Comparison of ENCODE assay signal across 8 mouse cellular contexts in the genomic region with DNA sequence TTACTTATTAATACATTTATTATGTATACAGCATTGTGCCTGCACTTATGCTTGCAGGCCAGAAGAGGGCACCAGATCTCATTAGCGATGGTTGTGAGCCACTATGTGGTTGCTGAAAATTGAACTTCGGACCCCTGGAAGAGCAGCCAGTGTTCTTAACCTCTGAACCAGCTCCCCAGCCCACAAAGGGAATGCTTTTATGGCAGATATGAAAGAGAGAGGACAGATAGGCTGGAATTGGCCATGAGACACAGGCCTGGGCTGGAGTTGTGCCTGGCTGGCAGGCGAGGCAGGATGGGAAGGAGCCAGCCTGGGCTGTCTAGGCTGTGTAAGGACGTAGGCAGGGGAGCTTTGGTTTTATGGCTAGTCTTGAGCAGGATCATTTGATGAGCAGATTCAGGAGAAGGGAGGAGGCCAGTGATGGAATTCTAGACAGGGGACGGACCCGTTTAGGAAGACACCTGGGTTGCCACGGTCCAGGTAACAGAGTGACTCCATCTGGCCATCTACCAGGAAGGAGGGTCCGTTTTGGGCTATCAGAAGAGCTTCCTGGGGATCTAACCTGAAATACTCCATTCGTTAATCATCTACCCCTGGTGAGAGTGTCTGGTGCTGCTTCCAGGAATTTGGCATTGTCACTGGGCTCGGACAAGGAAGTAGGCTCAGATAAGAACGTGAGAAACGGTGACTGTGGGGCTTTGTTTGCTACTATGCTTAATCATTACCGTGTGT. TPM values are rescaled to one million over a fixed set of nuclear protein-coding genes. Genes with fewer than 3 reads are reported as not detected.
A peak's percentile ranks its signal among the peaks of the same experiment; 100 is the strongest.
DNase-seq lines count a peak whose midpoint lies in the region; ATAC-seq lines count a peak whose summit lies in the region.

No protein-coding gene starts in this region.

- peaks cover 18% of the 10 kb centered on the region for H3K36me3 ChIP-seq in heart, embryonic 16.5 days (ENCODE audit: control insufficient read depth, insufficient read depth)
- H3K36me3 ChIP-seq in midbrain, embryonic 15.5 days (replicated peaks) = peaks cover 16% of the 10 kb centered on the region

- peak; percentile 40 for DNase-seq in urinary bladder, postnatal 25 days (ENCODE audit: low spot score)
- DNase-seq in urinary bladder, postnatal 10 days (ENCODE audit: low spot score) = no peak
- peak; percentile 48 to 57 for DNase-seq in cerebellum, postnatal 14 days
- DNase-seq in kidney, postnatal 25 days = peak; percentile 40 to 63
- DNase-seq in frontal cortex, postnatal 14 days (ENCODE audit: low spot score in 2 of 2) = no peak
- DNase-seq in urinary bladder, adult 2 months (ENCODE audit: low spot score) = no peak

- peaks cover 7% of the 10 kb centered on the region for H3K4me1 ChIP-seq in heart, embryonic 16.5 days (ENCODE audit: control insufficient read depth, insufficient read depth, low read length)
- H3K4me1 ChIP-seq in midbrain, embryonic 15.5 days = peaks cover 15% of the 10 kb centered on the region

- H3K27ac ChIP-seq in heart, embryonic 16.5 days (ENCODE audit: low read length) = no peak overlapping the region
- H3K27ac ChIP-seq in midbrain, embryonic 15.5 days = no peak overlapping the region

- no peaks in the 10 kb centered on the region for H3K27me3 ChIP-seq in heart, embryonic 16.5 days (ENCODE audit: control insufficient read depth, insufficient read depth, low read length)
- H3K27me3 ChIP-seq in midbrain, embryonic 15.5 days (replicated peaks) = no peaks in the 10 kb centered on the region

- no peak overlapping the region for H3K4me3 ChIP-seq in heart, embryonic 16.5 days (ENCODE audit: low read length)
- H3K4me3 ChIP-seq in midbrain, embryonic 15.5 days = peak overlapping the region; percentile 86; the same call in 1 of the 2 replicates

- no peak overlapping the region; the same call in 1 of the 2 replicates for H3K9ac ChIP-seq in heart, embryonic 16.5 days (ENCODE audit: low read length)
- no peak overlapping the region for H3K9ac ChIP-seq in midbrain, embryonic 15.5 days

- ATAC-seq in heart, embryonic 16.5 days (replicated peaks; ENCODE audit: extremely low read depth, insufficient read depth, low FRiP score) = no peak
- no peak for ATAC-seq in midbrain, embryonic 15.5 days (replicated peaks)

- H3K9me3 ChIP-seq in heart, embryonic 16.5 days (replicated peaks; ENCODE audit: control insufficient read depth, low read length) = no peaks in the 10 kb centered on the region
- no peaks in the 10 kb centered on the region for H3K9me3 ChIP-seq in midbrain, embryonic 15.5 days

- H3K4me2 ChIP-seq in heart, embryonic 16.5 days (ENCODE audit: low read depth, low read length) = peak overlapping the region; percentile 64
- no peak overlapping the region for H3K4me2 ChIP-seq in midbrain, embryonic 15.5 days

- 35% methylated on average over 13 of the region's 13 CpGs for WGBS in heart, embryonic 16.5 days
- WGBS in midbrain, embryonic 15.5 days = 56% methylated on average over 13 of the region's 13 CpGs

RNA-seq across cellular contexts. Expression of a gene that starts 1.0 kb away (rescaled TPM):
- polyA plus RNA-seq in heart, embryonic 16.5 days (2015; fragmentation: Nextera tagmentation; extraction: Ambion mirVana) = 1.4 and 1.6 TPM in 2 replicates
- 4.0 and 4.2 TPM in 2 replicates for polyA plus RNA-seq in midbrain, embryonic 15.5 days (2015; fragmentation: Nextera tagmentation; extraction: Ambion mirVana)
- 6.1 and 7.6 TPM in 2 replicates for polyA plus RNA-seq in urinary bladder, adult 2 months (2012; rRNA removed)

RNA-seq across cellular contexts. Expression of a gene that starts 13.2 kb away (rescaled TPM):
- polyA plus RNA-seq in heart, embryonic 16.5 days (2015; fragmentation: Nextera tagmentation; extraction: Ambion mirVana) = 16.1 and 19.0 TPM in 2 replicates
- 1.2 and 1.8 TPM in 2 replicates for polyA plus RNA-seq in midbrain, embryonic 15.5 days (2015; fragmentation: Nextera tagmentation; extraction: Ambion mirVana)
- 1.2 and 1.8 TPM in 2 replicates for polyA plus RNA-seq in urinary bladder, adult 2 months (2012; rRNA removed)

RNA-seq across cellular contexts. Expression of a gene that starts 14.0 kb away (rescaled TPM):
- 0.74 TPM in 1 of 2 replicates, not detected in the other for polyA plus RNA-seq in heart, embryonic 16.5 days (2015; fragmentation: Nextera tagmentation; extraction: Ambion mirVana)
- 0.36 TPM in 1 of 2 replicates, not detected in the other for polyA plus RNA-seq in midbrain, embryonic 15.5 days (2015; fragmentation: Nextera tagmentation; extraction: Ambion mirVana)
- not detected in 2 replicates for polyA plus RNA-seq in urinary bladder, adult 2 months (2012; rRNA removed)

RNA-seq across cellular contexts. Expression of a gene that starts 21.2 kb away (rescaled TPM):
- polyA plus RNA-seq in heart, embryonic 16.5 days (2015; fragmentation: Nextera tagmentation; extraction: Ambion mirVana) = not detected in 2 replicates
- polyA plus RNA-seq in midbrain, embryonic 15.5 days (2015; fragmentation: Nextera tagmentation; extraction: Ambion mirVana) = not detected in 2 replicates
- polyA plus RNA-seq in urinary bladder, adult 2 months (2012; rRNA removed) = 0.03 and 0.09 TPM in 2 replicates

RNA-seq across cellular contexts. Expression of a gene that starts 21.3 kb away (rescaled TPM):
- polyA plus RNA-seq in heart, embryonic 16.5 days (2015; fragmentation: Nextera tagmentation; extraction: Ambion mirVana) = not detected in 2 replicates
- not detected in 2 replicates for polyA plus RNA-seq in midbrain, embryonic 15.5 days (2015; fragmentation: Nextera tagmentation; extraction: Ambion mirVana)
- 0.11 TPM in 1 of 2 replicates, not detected in the other for polyA plus RNA-seq in urinary bladder, adult 2 months (2012; rRNA removed)

Comparison
In these comparisons a context has a peak if more than half of its experiments do, and no peak if none do; other contexts are left out.
1. DNase-seq: peak in urinary bladder, postnatal 25 days (single experiment), cerebellum, postnatal 14 days (2 of 2) and kidney, postnatal 25 days (2 of 2); none in urinary bladder, postnatal 10 days (single experiment), frontal cortex, postnatal 14 days (0 of 2) and urinary bladder, adult 2 months (single experiment).